Mouse (Mus musculus) myocyte (in vitro differentiated cells): ENCODE measurements around the gene Prkd3.

Experiments used
- CEBPB ChIP-seq: IDR thresholded peaks from 2 replicates; pipeline ENCODE4 v1.6.1; 2011; ENCODE audit warnings: mild to moderate bottlenecking, moderate library complexity; ENCODE audit not compliant: poor library complexity, insufficient read depth, severe bottlenecking
- E2F4 ChIP-seq: IDR thresholded peaks from one replicate; pipeline ENCODE4 v1.6.1; 2011; ENCODE audit warnings: mild to moderate bottlenecking, control low read depth, moderate library complexity; ENCODE audit not compliant: insufficient read depth
- MAX ChIP-seq: IDR thresholded peaks from one replicate; pipeline ENCODE4 v1.6.1; 2011; ENCODE audit warnings: low read depth, mild to moderate bottlenecking, control low read depth
- MYOD1 ChIP-seq, 3 experiments: IDR thresholded peaks; one replicate each; pipeline ENCODE4 v1.6.1; 2011; ENCODE audit warnings: control low read depth in 2 of 3, low read depth in 2 of 3, mild to moderate bottlenecking in 2 of 3, moderate library complexity in 1 of 3; ENCODE audit not compliant: insufficient read length in 2 of 3, control insufficient read depth in 1 of 3
- MYOG ChIP-seq, 3 experiments: IDR thresholded peaks; one replicate each; pipeline ENCODE4 v1.6.1; 2011; ENCODE audit warnings: control low read depth in 2 of 3, low read depth in 2 of 3, mild to moderate bottlenecking in 2 of 3; ENCODE audit not compliant: insufficient read length in 2 of 3, control insufficient read depth in 1 of 3, insufficient read depth in 1 of 3
- POLR2A ChIP-seq: IDR thresholded peaks from one replicate; pipeline ENCODE4 v1.6.1; 2011; ENCODE audit warnings: low read depth, mild to moderate bottlenecking, control low read depth, moderate library complexity; ENCODE audit not compliant: insufficient read length
- POLR2AphosphoS2 ChIP-seq: IDR thresholded peaks from one replicate; pipeline ENCODE4 v1.6.1; 2011; ENCODE audit warnings: low read depth, control low read depth; ENCODE audit not compliant: insufficient read length
- REST ChIP-seq: IDR thresholded peaks from one replicate; pipeline ENCODE4 v1.6.1; 2011; ENCODE audit warnings: mild to moderate bottlenecking, control low read depth, moderate library complexity; ENCODE audit not compliant: insufficient read depth, insufficient read length
- SRF ChIP-seq: IDR thresholded peaks from one replicate; pipeline ENCODE4 v1.6.1; 2011; ENCODE audit warnings: low read depth; ENCODE audit not compliant: control insufficient read depth, insufficient read length
- TCF12 ChIP-seq: IDR thresholded peaks from one replicate; pipeline ENCODE4 v1.6.1; 2011; ENCODE audit warnings: mild to moderate bottlenecking, control low read depth; ENCODE audit not compliant: poor library complexity, insufficient read depth, severe bottlenecking
- TCF3 ChIP-seq: IDR thresholded peaks from one replicate; pipeline ENCODE4 v1.6.1; 2011; ENCODE audit warnings: low read depth, control low read depth; ENCODE audit not compliant: insufficient read length
- USF1 ChIP-seq: IDR thresholded peaks from one replicate; pipeline ENCODE4 v1.6.1; 2011; ENCODE audit warnings: low read depth, mild to moderate bottlenecking, control low read depth, moderate library complexity

DNA sequence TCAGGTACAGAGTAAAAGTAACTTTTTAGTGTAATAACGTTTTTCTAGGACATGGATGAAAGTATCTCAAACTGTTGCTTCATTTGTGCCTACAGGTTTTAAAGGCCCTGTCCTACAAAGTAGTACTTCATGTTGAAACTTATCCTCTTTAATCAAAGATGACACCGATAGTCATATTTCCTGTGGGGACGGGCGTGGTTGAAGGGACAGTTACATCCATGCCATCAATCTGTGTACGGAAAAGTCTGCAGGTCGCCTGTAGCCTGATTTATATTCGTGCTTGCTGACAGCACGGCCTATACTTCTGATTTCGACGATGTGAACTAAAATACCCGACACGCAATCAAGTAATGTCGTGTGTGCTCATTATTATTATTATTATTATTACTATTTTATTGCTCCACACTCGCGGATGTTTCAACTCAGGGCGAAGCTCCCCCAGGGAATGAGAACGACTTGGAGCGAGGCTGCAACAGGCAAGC, 849 bp downstream of the Prkd3 start:
- no peak for TF ChIP-seq POLR2AphosphoS2
- TF ChIP-seq MAX, result no peak
- no peak for TF ChIP-seq POLR2A
- TF ChIP-seq E2F4, result no peak
- no peak for TF ChIP-seq TCF12
- no peak for TF ChIP-seq MYOD1 (IDR thresholded peaks at IDR 0.05; ENCODE audit: control insufficient read depth in 1 of 3, insufficient read length in 2 of 3, low read depth in 2 of 3)
- TF ChIP-seq USF1, result no peak
- TF ChIP-seq CEBPB, result no peak
- no peak for TF ChIP-seq TCF3
- TF ChIP-seq MYOG (IDR thresholded peaks at IDR 0.05; ENCODE audit: control insufficient read depth in 1 of 3, insufficient read depth in 1 of 3, insufficient read length in 2 of 3, low read depth in 2 of 3), result no peak
- TF ChIP-seq SRF, result no peak
- no peak for TF ChIP-seq REST
